Mouse (Mus musculus): ENCODE results near the gene Mef2b.

DNA sequence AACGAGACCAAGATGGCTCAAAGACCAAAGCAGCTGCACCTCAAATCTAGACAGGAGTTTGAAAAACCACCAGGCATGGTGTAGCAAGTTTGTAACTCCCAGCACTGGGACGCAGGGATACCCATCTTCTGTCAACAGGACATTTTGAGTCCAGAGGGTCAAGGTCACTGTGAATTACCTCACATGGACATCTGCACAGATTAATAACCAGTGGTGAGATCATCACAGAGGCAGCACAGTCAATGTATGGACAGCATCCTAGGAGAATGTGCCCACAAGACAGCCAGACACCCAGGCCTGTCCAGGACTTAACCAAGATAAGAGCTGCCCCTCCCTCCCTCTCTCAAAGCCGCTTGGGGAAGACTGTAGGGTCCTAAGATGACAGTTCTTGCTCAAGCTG is 30.6 kb downstream of the Mef2b start:
- TF ChIP-seq CTCF (IDR thresholded peaks at IDR 0.05; ENCODE audit: low read depth) = no peak
- TF ChIP-seq EP300 (optimal IDR thresholded peaks at IDR 0.05) = no peak

All from stomach, postnatal 0 days (tissue).